Mouse (Mus musculus): Measurements from ENCODE around the gene Kcna4. TPM values are rescaled to one million over a fixed set of nuclear protein-coding genes. Genes with fewer than 3 reads are reported as not detected.

The Kcna4 gene
- 3.7 and 6.2 TPM in 2 replicates for polyA plus RNA-seq (2015; fragmentation: Nextera tagmentation; extraction: Ambion mirVana)

- H3K36me3 ChIP-seq (ENCODE audit: control insufficient read depth, insufficient read depth), result no peaks in the 10 kb centered on the region
- no peaks in the 10 kb centered on the region for H3K9me3 ChIP-seq (ENCODE audit: control insufficient read depth, low read length)
- H3K27me3 ChIP-seq (replicated peaks; ENCODE audit: control insufficient read depth, insufficient read depth, low read length), result no peaks in the 10 kb centered on the region
- H3K4me2 ChIP-seq (ENCODE audit: low read length), result peak within 1 kb of the TSS; percentile 99
- no peaks in the 10 kb centered on the region; the same call in 1 of the 2 replicates for H3K4me1 ChIP-seq (replicated peaks; ENCODE audit: control insufficient read depth, insufficient read depth, low read length)
- H3K27ac ChIP-seq (ENCODE audit: low read length), result no peak within 1 kb of the TSS; the same call in 1 of the 2 replicates
- peak within 1 kb of the TSS; percentile 65 for H3K4me3 ChIP-seq (replicated peaks; ENCODE audit: low read length)
- peak; percentile 99 for ATAC-seq
- H3K9ac ChIP-seq (replicated peaks; ENCODE audit: low read depth, low read length), result peak within 1 kb of the TSS; percentile 52
- WGBS, result 4% methylated on average over 24 of the region's 24 CpGs
These were observed at the start of gene Kcna4 for GRCm38 (mm10) chr2:107289990-107290696. Gene Kcna4 (plus strand): TSS chr2:107290639.

- no peak overlapping the region for H3K4me3 ChIP-seq (replicated peaks; ENCODE audit: low read length)
- ATAC-seq, result no peak
- no peak overlapping the region for H3K4me2 ChIP-seq (ENCODE audit: low read length)
- 68% methylated on average over 3 of the region's 3 CpGs for WGBS
- no peaks in the 10 kb centered on the region for H3K9me3 ChIP-seq (ENCODE audit: control insufficient read depth, low read length)
- no peak overlapping the region for H3K9ac ChIP-seq (replicated peaks; ENCODE audit: low read depth, low read length)
- no peak overlapping the region for H3K27ac ChIP-seq (ENCODE audit: low read length)
- no peaks in the 10 kb centered on the region for H3K36me3 ChIP-seq (ENCODE audit: control insufficient read depth, insufficient read depth)
- H3K4me1 ChIP-seq (replicated peaks; ENCODE audit: control insufficient read depth, insufficient read depth, low read length), result no peaks in the 10 kb centered on the region
- no peaks in the 10 kb centered on the region for H3K27me3 ChIP-seq (replicated peaks; ENCODE audit: control insufficient read depth, insufficient read depth, low read length)
These were observed 32.3 kb upstream of the Kcna4 start for GRCm38 (mm10) chr2:107258091-107258490.

GRCm38 (mm10) chr2:107266251-107266650, 24.2 kb upstream of the Kcna4 start:
- ATAC-seq, result no peak
- Histone ChIP-seq H3K27me3 (replicated peaks; ENCODE audit: control insufficient read depth, insufficient read depth, low read length) (no peaks in the 10 kb centered on the region), H3K27ac (ENCODE audit: low read length) (no peak overlapping the region), H3K4me3 (replicated peaks; ENCODE audit: low read length) (no peak overlapping the region), H3K36me3 (ENCODE audit: control insufficient read depth, insufficient read depth) (no peaks in the 10 kb centered on the region), H3K9ac (replicated peaks; ENCODE audit: low read depth, low read length) (no peak overlapping the region), H3K4me1 (replicated peaks; ENCODE audit: control insufficient read depth, insufficient read depth, low read length) (no peaks in the 10 kb centered on the region), H3K9me3 (ENCODE audit: control insufficient read depth, low read length) (no peaks in the 10 kb centered on the region), H3K4me2 (ENCODE audit: low read length) (no peak overlapping the region)
- 65% methylated on average over 2 of the region's 2 CpGs for WGBS

- no peak overlapping the region for H3K4me3 ChIP-seq (replicated peaks; ENCODE audit: low read length)
- ATAC-seq, result no peak
- WGBS, result 72% methylated on average over 3 of the region's 3 CpGs
These were observed 20.4 kb upstream of the Kcna4 start for GRCm38 (mm10) chr2:107270050-107270449.

GRCm38 (mm10) chr2:107290697-107291019, 219 bp downstream of the Kcna4 start:
- no peak overlapping the region; the same call in 1 of the 2 replicates for H3K27ac ChIP-seq (ENCODE audit: low read length)
- no peaks in the 10 kb centered on the region for H3K27me3 ChIP-seq (replicated peaks; ENCODE audit: control insufficient read depth, insufficient read depth, low read length)
- peak overlapping the region; percentile 99 for H3K4me2 ChIP-seq (ENCODE audit: low read length)
- no peaks in the 10 kb centered on the region for H3K36me3 ChIP-seq (ENCODE audit: control insufficient read depth, insufficient read depth)
- H3K9me3 ChIP-seq (ENCODE audit: control insufficient read depth, low read length), result no peaks in the 10 kb centered on the region
- peak overlapping the region; percentile 65 for H3K4me3 ChIP-seq (replicated peaks; ENCODE audit: low read length)
- H3K4me1 ChIP-seq (replicated peaks; ENCODE audit: control insufficient read depth, insufficient read depth, low read length), result no peaks in the 10 kb centered on the region; the same call in 1 of the 2 replicates
- ATAC-seq, result peak; percentile 73
- WGBS, result 1% methylated on average over 12 of the region's 12 CpGs
- H3K9ac ChIP-seq (replicated peaks; ENCODE audit: low read depth, low read length), result peak overlapping the region; percentile 52

More at GRCm38 (mm10) chr2:107270050-107270449, 20.4 kb upstream of the Kcna4 start:
- no peaks in the 10 kb centered on the region for H3K27me3 ChIP-seq (replicated peaks; ENCODE audit: control insufficient read depth, insufficient read depth, low read length)
- no peaks in the 10 kb centered on the region for H3K36me3 ChIP-seq (ENCODE audit: control insufficient read depth, insufficient read depth)
- H3K4me2 ChIP-seq (ENCODE audit: low read length), result no peak overlapping the region
- H3K4me1 ChIP-seq (replicated peaks; ENCODE audit: control insufficient read depth, insufficient read depth, low read length), result no peaks in the 10 kb centered on the region
- H3K9ac ChIP-seq (replicated peaks; ENCODE audit: low read depth, low read length), result no peak overlapping the region
- no peak overlapping the region for H3K27ac ChIP-seq (ENCODE audit: low read length)
- H3K9me3 ChIP-seq (ENCODE audit: control insufficient read depth, low read length), result no peaks in the 10 kb centered on the region

DNA sequence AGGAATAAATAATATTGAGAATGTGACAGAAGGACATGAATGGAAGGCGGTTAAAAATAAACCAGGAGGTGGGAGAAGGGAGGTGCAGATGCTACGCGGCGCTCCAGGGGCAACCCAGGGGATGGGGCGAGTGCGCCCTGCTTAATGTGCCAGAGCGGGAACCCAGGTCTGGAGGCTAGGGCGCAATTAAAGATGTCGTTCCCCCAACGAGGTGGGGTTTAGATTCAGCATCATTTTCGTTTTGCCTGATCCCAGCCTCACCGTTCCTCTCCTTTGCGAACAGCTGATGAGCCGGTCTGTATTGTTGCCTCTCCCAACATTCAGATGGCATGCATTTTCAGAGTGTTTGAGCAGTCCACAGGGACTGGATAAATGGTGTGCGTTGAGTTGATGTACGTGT, 703 bp downstream of the Kcna4 start:
- peak; percentile 63 for ATAC-seq
- H3K27me3 ChIP-seq (replicated peaks; ENCODE audit: control insufficient read depth, insufficient read depth, low read length), result no peaks in the 10 kb centered on the region
- 1% methylated on average over 16 of the region's 16 CpGs for WGBS
- H3K4me1 ChIP-seq (replicated peaks; ENCODE audit: control insufficient read depth, insufficient read depth, low read length), result no peaks in the 10 kb centered on the region; the same call in 1 of the 2 replicates
- H3K9ac ChIP-seq (replicated peaks; ENCODE audit: low read depth, low read length), result peak overlapping the region; percentile 52
- H3K4me2 ChIP-seq (ENCODE audit: low read length), result peak overlapping the region; percentile 99
- H3K9me3 ChIP-seq (ENCODE audit: control insufficient read depth, low read length), result no peaks in the 10 kb centered on the region
- H3K36me3 ChIP-seq (ENCODE audit: control insufficient read depth, insufficient read depth), result no peaks in the 10 kb centered on the region
- no peak overlapping the region; the same call in 1 of the 2 replicates for H3K27ac ChIP-seq (ENCODE audit: low read length)
- peak overlapping the region; percentile 65 for H3K4me3 ChIP-seq (replicated peaks; ENCODE audit: low read length)

DNA sequence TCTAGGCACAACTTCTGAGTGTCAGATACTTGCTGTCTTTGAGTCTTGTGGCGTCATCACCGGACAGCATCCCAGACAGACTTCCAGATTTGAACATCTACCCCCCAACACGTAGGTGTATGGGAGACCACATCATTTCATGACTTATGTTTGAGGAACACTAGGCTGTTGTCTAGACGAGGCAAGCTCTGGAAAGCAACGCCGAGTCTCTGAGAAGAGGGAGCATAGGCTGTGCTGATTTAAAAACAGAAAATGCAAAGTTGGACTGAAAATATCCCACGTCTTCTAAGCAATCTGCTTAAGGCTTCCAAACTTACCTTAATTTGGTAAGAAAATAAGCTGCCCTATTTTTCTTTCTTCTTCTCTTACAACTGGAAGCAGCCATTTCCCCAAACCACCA, 4.1 kb downstream of the Kcna4 start:
- Histone ChIP-seq H3K36me3 (ENCODE audit: control insufficient read depth, insufficient read depth) (no peaks in the 10 kb centered on the region), H3K4me3 (replicated peaks; ENCODE audit: low read length) (no peak overlapping the region), H3K4me2 (ENCODE audit: low read length) (no peak overlapping the region), H3K4me1 (replicated peaks; ENCODE audit: control insufficient read depth, insufficient read depth, low read length) (no peaks in the 10 kb centered on the region; the same call in 1 of the 2 replicates), H3K9me3 (ENCODE audit: control insufficient read depth, low read length) (no peaks in the 10 kb centered on the region), H3K27me3 (replicated peaks; ENCODE audit: control insufficient read depth, insufficient read depth, low read length) (no peaks in the 10 kb centered on the region), H3K27ac (ENCODE audit: low read length) (no peak overlapping the region), H3K9ac (replicated peaks; ENCODE audit: low read depth, low read length) (no peak overlapping the region)
- WGBS, result 95% methylated on average over 7 of the region's 7 CpGs
- no peak for ATAC-seq

DNA sequence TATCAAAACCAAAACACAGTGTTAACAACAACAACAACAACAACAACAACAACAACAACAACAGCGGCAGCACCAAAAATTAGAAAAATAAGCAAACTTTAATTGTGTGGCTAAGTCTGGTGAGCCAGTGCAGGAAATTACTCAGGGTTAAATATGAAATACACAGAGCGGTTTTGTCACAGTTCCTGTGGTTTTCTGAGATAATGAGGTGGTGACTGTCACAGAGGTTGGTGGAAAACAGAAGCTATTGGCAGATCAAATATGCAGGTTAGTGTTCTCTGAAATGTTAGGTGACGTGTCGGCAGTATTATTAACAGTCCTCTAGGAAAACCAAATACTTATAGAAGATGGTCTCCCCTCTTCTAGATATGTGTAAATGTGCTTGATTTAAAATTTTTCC, 11.4 kb downstream of the Kcna4 start:
- ATAC-seq, result no peak
- Histone ChIP-seq H3K36me3 (ENCODE audit: control insufficient read depth, insufficient read depth) (no peaks in the 10 kb centered on the region), H3K4me1 (replicated peaks; ENCODE audit: control insufficient read depth, insufficient read depth, low read length) (no peaks in the 10 kb centered on the region), H3K27me3 (replicated peaks; ENCODE audit: control insufficient read depth, insufficient read depth, low read length) (no peaks in the 10 kb centered on the region), H3K4me3 (replicated peaks; ENCODE audit: low read length) (no peak overlapping the region), H3K27ac (ENCODE audit: low read length) (no peak overlapping the region), H3K9ac (replicated peaks; ENCODE audit: low read depth, low read length) (no peak overlapping the region), H3K4me2 (ENCODE audit: low read length) (no peak overlapping the region), H3K9me3 (ENCODE audit: control insufficient read depth, low read length) (no peaks in the 10 kb centered on the region)
- WGBS, result 88% methylated on average over 4 of the region's 4 CpGs

GRCm38 (mm10) chr2:107304707-107305106, 14.3 kb downstream of the Kcna4 start:
- no peak overlapping the region for H3K9ac ChIP-seq (replicated peaks; ENCODE audit: low read depth, low read length)
- no peak overlapping the region for H3K27ac ChIP-seq (ENCODE audit: low read length)
- H3K4me3 ChIP-seq (replicated peaks; ENCODE audit: low read length), result no peak overlapping the region
- 73% methylated on average over 3 of the region's 3 CpGs for WGBS
- no peak overlapping the region for H3K4me2 ChIP-seq (ENCODE audit: low read length)
- no peaks in the 10 kb centered on the region for H3K9me3 ChIP-seq (ENCODE audit: control insufficient read depth, low read length)
- no peaks in the 10 kb centered on the region for H3K4me1 ChIP-seq (replicated peaks; ENCODE audit: control insufficient read depth, insufficient read depth, low read length)
- H3K27me3 ChIP-seq (replicated peaks; ENCODE audit: control insufficient read depth, insufficient read depth, low read length), result no peaks in the 10 kb centered on the region
- H3K36me3 ChIP-seq (ENCODE audit: control insufficient read depth, insufficient read depth), result no peaks in the 10 kb centered on the region
- no peak for ATAC-seq
